Mouse (Mus musculus): ENCODE results near the gene Brwd1. TPM values are rescaled to one million over a fixed set of nuclear protein-coding genes. Genes with fewer than 3 reads are reported as not detected.
A peak's percentile ranks its signal among the peaks of the same experiment; 100 is the strongest.

Gene Brwd1
- polyA plus RNA-seq, 1 experiment from 2014 or later: 71.1 TPM

GRCm38 (mm10) chr16:96080524-96080923, 1.8 kb downstream of the Brwd1 start:
- Histone ChIP-seq H3K27ac (replicated peaks) (no peak overlapping the region), H3K27me3 (replicated peaks) (no peaks in the 10 kb centered on the region), H3K4me1 (peaks cover 43% of the 10 kb centered on the region), H3K4me3 (peak overlapping the region; percentile 86; the same call in 1 of the 2 replicates), H3K9ac (peak overlapping the region; percentile 99), H3K9me3 (no peaks in the 10 kb centered on the region), H3K4me2 (peak overlapping the region; percentile 76), H3K36me3 (peaks cover 53% of the 10 kb centered on the region)
- 77% methylated on average over 7 of the region's 7 CpGs for WGBS
- no peak for ATAC-seq (ENCODE audit: extremely low read depth, insufficient number of reproducible peaks, low FRiP score, low TSS enrichment)

GRCm38 (mm10) chr16:96068364-96068763, 14.0 kb downstream of the Brwd1 start:
- no peak overlapping the region for H3K27ac ChIP-seq (replicated peaks)
- 85% methylated on average over 6 of the region's 6 CpGs for WGBS
- no peaks in the 10 kb centered on the region for H3K9me3 ChIP-seq
- ATAC-seq (ENCODE audit: extremely low read depth, insufficient number of reproducible peaks, low FRiP score, low TSS enrichment): no peak
- no peaks in the 10 kb centered on the region for H3K4me1 ChIP-seq
- no peaks in the 10 kb centered on the region for H3K27me3 ChIP-seq (replicated peaks)
- H3K36me3 ChIP-seq: peaks cover 94% of the 10 kb centered on the region
- no peak overlapping the region for H3K4me2 ChIP-seq
- H3K9ac ChIP-seq: no peak overlapping the region
- no peak overlapping the region for H3K4me3 ChIP-seq

- Histone ChIP-seq H3K27ac (replicated peaks) (no peak overlapping the region), H3K4me2 (no peak overlapping the region), H3K4me3 (no peak overlapping the region), H3K9me3 (no peaks in the 10 kb centered on the region), H3K36me3 (peaks cover 95% of the 10 kb centered on the region), H3K27me3 (replicated peaks) (no peaks in the 10 kb centered on the region), H3K9ac (no peak overlapping the region), H3K4me1 (no peaks in the 10 kb centered on the region)
- ATAC-seq (ENCODE audit: extremely low read depth, insufficient number of reproducible peaks, low FRiP score, low TSS enrichment): no peak
- 85% methylated on average over 12 of the region's 12 CpGs for WGBS
Measured at GRCm38 (mm10) chr16:96066174-96066573, 16.2 kb downstream of the Brwd1 start.

GRCm38 (mm10) chr16:96064649-96065048, 17.7 kb downstream of the Brwd1 start:
- ATAC-seq (ENCODE audit: extremely low read depth, insufficient number of reproducible peaks, low FRiP score, low TSS enrichment): no peak
- Histone ChIP-seq H3K4me1 (no peaks in the 10 kb centered on the region), H3K36me3 (peaks cover 98% of the 10 kb centered on the region), H3K27ac (replicated peaks) (no peak overlapping the region), H3K4me3 (no peak overlapping the region), H3K4me2 (no peak overlapping the region), H3K9ac (no peak overlapping the region), H3K9me3 (no peaks in the 10 kb centered on the region), H3K27me3 (replicated peaks) (no peaks in the 10 kb centered on the region)
- 84% methylated on average over 6 of the region's 6 CpGs for WGBS

GRCm38 (mm10) chr16:96044096-96044495, 38.2 kb downstream of the Brwd1 start:
- H3K27me3 ChIP-seq (replicated peaks): no peaks in the 10 kb centered on the region
- no peak overlapping the region for H3K4me2 ChIP-seq
- H3K36me3 ChIP-seq: peaks cover 94% of the 10 kb centered on the region
- ATAC-seq (ENCODE audit: extremely low read depth, insufficient number of reproducible peaks, low FRiP score, low TSS enrichment): no peak
- H3K9ac ChIP-seq: no peak overlapping the region
- no peak overlapping the region for H3K4me3 ChIP-seq
- WGBS: 52% methylated on average over 5 of the region's 5 CpGs
- no peaks in the 10 kb centered on the region for H3K9me3 ChIP-seq
- no peak overlapping the region for H3K27ac ChIP-seq (replicated peaks)
- H3K4me1 ChIP-seq: no peaks in the 10 kb centered on the region

- 95% methylated on average over 4 of the region's 4 CpGs for WGBS
- Histone ChIP-seq H3K4me3 (no peak overlapping the region), H3K4me2 (no peak overlapping the region), H3K9me3 (no peaks in the 10 kb centered on the region), H3K9ac (no peak overlapping the region), H3K36me3 (peaks cover 97% of the 10 kb centered on the region), H3K4me1 (no peaks in the 10 kb centered on the region), H3K27me3 (replicated peaks) (no peaks in the 10 kb centered on the region), H3K27ac (replicated peaks) (no peak overlapping the region)
- ATAC-seq (ENCODE audit: extremely low read depth, insufficient number of reproducible peaks, low FRiP score, low TSS enrichment): no peak
Measured at GRCm38 (mm10) chr16:96040691-96041090, 41.6 kb downstream of the Brwd1 start.

- Histone ChIP-seq H3K27me3 (replicated peaks) (no peaks in the 10 kb centered on the region), H3K27ac (replicated peaks) (no peak overlapping the region), H3K9me3 (no peaks in the 10 kb centered on the region), H3K4me1 (no peaks in the 10 kb centered on the region), H3K36me3 (peaks cover 99% of the 10 kb centered on the region), H3K9ac (no peak overlapping the region), H3K4me2 (no peak overlapping the region), H3K4me3 (no peak overlapping the region)
- 81% methylated on average over 6 of the region's 6 CpGs for whole genome bisulfite sequencing
- no peak for ATAC-seq (ENCODE audit: extremely low read depth, insufficient number of reproducible peaks, low FRiP score, low TSS enrichment)
Measured at GRCm38 (mm10) chr16:96039538-96039937, 42.8 kb downstream of the Brwd1 start.

- no peak overlapping the region for H3K9ac ChIP-seq
- no peak overlapping the region for H3K4me3 ChIP-seq
- 81% methylated on average over 6 of the region's 6 CpGs for WGBS
- no peaks in the 10 kb centered on the region for H3K9me3 ChIP-seq
- no peak for ATAC-seq (ENCODE audit: extremely low read depth, insufficient number of reproducible peaks, low FRiP score, low TSS enrichment)
- peaks cover 99% of the 10 kb centered on the region for H3K36me3 ChIP-seq
- H3K27ac ChIP-seq (replicated peaks): no peak overlapping the region
- H3K4me2 ChIP-seq: no peak overlapping the region
- H3K4me1 ChIP-seq: no peaks in the 10 kb centered on the region
- H3K27me3 ChIP-seq (replicated peaks): no peaks in the 10 kb centered on the region
Measured at GRCm38 (mm10) chr16:96034473-96034872, 47.9 kb downstream of the Brwd1 start.

- Histone ChIP-seq H3K27me3 (replicated peaks) (no peaks in the 10 kb centered on the region), H3K9me3 (no peaks in the 10 kb centered on the region), H3K4me3 (no peak overlapping the region), H3K4me2 (no peak overlapping the region), H3K4me1 (no peaks in the 10 kb centered on the region), H3K27ac (replicated peaks) (no peak overlapping the region), H3K9ac (no peak overlapping the region), H3K36me3 (peaks cover 100% of the 10 kb centered on the region)
- WGBS: 46% methylated on average over 13 of the region's 13 CpGs
- no peak for ATAC-seq (ENCODE audit: extremely low read depth, insufficient number of reproducible peaks, low FRiP score, low TSS enrichment)
Measured at GRCm38 (mm10) chr16:96032368-96033043, 49.8 kb downstream of the Brwd1 start.

GRCm38 (mm10) chr16:96030476-96031102, 51.7 kb downstream of the Brwd1 start:
- no peaks in the 10 kb centered on the region for H3K4me1 ChIP-seq
- no peak overlapping the region for H3K27ac ChIP-seq (replicated peaks)
- H3K27me3 ChIP-seq (replicated peaks): no peaks in the 10 kb centered on the region
- H3K4me2 ChIP-seq: no peak overlapping the region
- no peak for ATAC-seq (ENCODE audit: extremely low read depth, insufficient number of reproducible peaks, low FRiP score, low TSS enrichment)
- no peak overlapping the region for H3K9ac ChIP-seq
- H3K9me3 ChIP-seq: no peaks in the 10 kb centered on the region
- H3K36me3 ChIP-seq: peaks cover 100% of the 10 kb centered on the region
- H3K4me3 ChIP-seq: no peak overlapping the region
- 90% methylated on average over 2 of the region's 2 CpGs for WGBS

GRCm38 (mm10) chr16:96026256-96026655, 56.1 kb downstream of the Brwd1 start:
- no peaks in the 10 kb centered on the region for H3K4me1 ChIP-seq
- WGBS: 82% methylated on average over 5 of the region's 5 CpGs
- ATAC-seq (ENCODE audit: extremely low read depth, insufficient number of reproducible peaks, low FRiP score, low TSS enrichment): no peak
- no peak overlapping the region for H3K27ac ChIP-seq (replicated peaks)
- H3K36me3 ChIP-seq: peaks cover 93% of the 10 kb centered on the region
- H3K9ac ChIP-seq: no peak overlapping the region
- no peak overlapping the region for H3K4me3 ChIP-seq
- no peaks in the 10 kb centered on the region for H3K9me3 ChIP-seq
- H3K27me3 ChIP-seq (replicated peaks): no peaks in the 10 kb centered on the region
- no peak overlapping the region for H3K4me2 ChIP-seq

- WGBS: 75% methylated on average over 3 of the region's 3 CpGs
Measured at GRCm38 (mm10) chr16:96025244-96025643, 57.1 kb downstream of the Brwd1 start.

More at GRCm38 (mm10) chr16:96025244-96025643, 57.1 kb downstream of the Brwd1 start:
- Histone ChIP-seq H3K27me3 (replicated peaks) (no peaks in the 10 kb centered on the region), H3K9ac (no peak overlapping the region), H3K4me1 (no peaks in the 10 kb centered on the region), H3K9me3 (no peaks in the 10 kb centered on the region), H3K4me2 (no peak overlapping the region), H3K27ac (replicated peaks) (no peak overlapping the region), H3K4me3 (no peak overlapping the region), H3K36me3 (peaks cover 93% of the 10 kb centered on the region)
- no peak for ATAC-seq (ENCODE audit: extremely low read depth, insufficient number of reproducible peaks, low FRiP score, low TSS enrichment)
